Mouse (Mus musculus) E14TG2a.4 (cell line): ENCODE measurements around the gene Lpar1.

ENCODE experiments used
- CTCF ChIP-seq: conservative IDR thresholded peaks from 2 replicates; pipeline ENCODE4 v1.5.1; 2014; ENCODE audit warnings: low read length
- NANOG ChIP-seq: IDR thresholded peaks from 2 replicates; pipeline ENCODE4 v1.6.1; 2014; ENCODE audit warnings: borderline replicate concordance, low read length, mixed read lengths

- TF ChIP-seq CTCF (no peak), NANOG (no peak)
These were observed 18.9 kb downstream of the Lpar1 start for GRCm38 (mm10) chr4:58534726-58535350.
